Mouse (Mus musculus) lung, postnatal 0 days (tissue): ENCODE data around the gene Jpt1. TPM values are rescaled to one million over a fixed set of nuclear protein-coding genes. Genes with fewer than 3 reads are reported as not detected.

Source experiments
- ATAC-seq: fragments of 200-750 bp; cut with Nextera tagmentation; 2 replicates; pipeline ENCODE4 v1.8.0; 2017; ENCODE audit warnings: moderate library complexity
- DNase-seq: peaks from one replicate; pipeline ENCODE4 v3.0.0-alpha.2; 2016; ENCODE audit warnings: low spot score
- H3K27ac ChIP-seq: fragments of 300-500 bp; sonication (generic); 2 replicates; pipeline ENCODE4 v1.5.1; 2014; ENCODE audit warnings: antibody characterized with exemption, mild to moderate bottlenecking, low read length, mixed read lengths
- H3K27me3 ChIP-seq: fragments of 300-500 bp; sonication (generic); replicated peaks from 2 replicates; pipeline ENCODE4 v1.6.1; 2014; ENCODE audit warnings: low read length, mixed read lengths; ENCODE audit not compliant: insufficient read depth
- H3K36me3 ChIP-seq: fragments of 300-500 bp; sonication (generic); 2 replicates; pipeline ENCODE4 v1.6.1; 2014; ENCODE audit warnings: low read length, mixed read lengths; ENCODE audit not compliant: insufficient read depth
- H3K4me1 ChIP-seq: fragments of 300-500 bp; sonication (generic); 2 replicates; pipeline ENCODE4 v1.6.1; 2014; ENCODE audit warnings: antibody characterized with exemption, low read depth, low read length, mixed read lengths; ENCODE audit not compliant: insufficient read depth
- H3K4me2 ChIP-seq: fragments of 300-500 bp; sonication (generic); replicated peaks from 2 replicates; pipeline ENCODE4 v1.6.1; 2014; ENCODE audit warnings: low read depth, mild to moderate bottlenecking, low read length, moderate library complexity, mixed read lengths
- H3K4me3 ChIP-seq: fragments of 300-500 bp; sonication (generic); 2 replicates; pipeline ENCODE4 v1.5.1; 2014; ENCODE audit warnings: low read depth, low read length
- H3K9ac ChIP-seq: fragments of 300-500 bp; sonication (generic); replicated peaks from 2 replicates; pipeline ENCODE4 v1.6.1; 2014; ENCODE audit warnings: low read depth, mild to moderate bottlenecking
- H3K9me3 ChIP-seq: fragments of 300-500 bp; sonication (generic); 2 replicates; pipeline ENCODE4 v1.6.1; 2016; ENCODE audit warnings: low read length, mixed read lengths
- CTCF ChIP-seq: IDR thresholded peaks from 2 replicates; pipeline ENCODE4 v1.5.1; 2016; ENCODE audit warnings: antibody characterized with exemption, mild to moderate bottlenecking
- EP300 ChIP-seq: IDR thresholded peaks from 2 replicates; pipeline ENCODE4 v1.6.1; 2016; ENCODE audit warnings: antibody characterized with exemption, mild to moderate bottlenecking, control low read depth
- WGBS: fragments of 180-500 bp; shearing (Covaris S2); extraction: QIAGEN DNeasy Blood & Tissue Kit; methylation state at CpG from one replicate; pipeline ENCODE4 v1.1.7; 2014; 5-methylcytosine and 5-hydroxymethylcytosine counted together
- polyA plus RNA-seq: library from polyadenylated mRNA; unstranded; fragments of >200 nt; fragmentation: Nextera tagmentation; extraction: Ambion mirVana; gene quantifications from 2 replicates; pipeline ENCODE4 v1.2.1, GENCODE M21; 2015

Jpt1 gene
- polyA plus RNA-seq, 1 experiment from 2014 or later: 201 TPM

- TF ChIP-seq EP300 (no peak), CTCF (no peak)
- H3K4me1 ChIP-seq: peaks cover 18% of the 10 kb centered on the region
Measured at GRCm38 (mm10) chr11:115513271-115514237, 633 bp downstream of the Jpt1 start.

GRCm38 (mm10) chr11:115512407-115513183, 1.6 kb downstream of the Jpt1 start:
- WGBS: 17% methylated on average over 8 of the region's 8 CpGs
- peak; percentile 34 for ATAC-seq
- Histone ChIP-seq H3K4me3 (peak overlapping the region; percentile 90), H3K9ac (peak overlapping the region; percentile 82; the same call in 1 of the 2 replicates), H3K4me2 (peak overlapping the region; percentile 96), H3K4me1 (peaks cover 18% of the 10 kb centered on the region), H3K27me3 (no peaks in the 10 kb centered on the region), H3K36me3 (no peaks in the 10 kb centered on the region), H3K9me3 (no peaks in the 10 kb centered on the region), H3K27ac (peak overlapping the region; percentile 88)
- DNase-seq: peak; percentile 86
- TF ChIP-seq CTCF (no peak), EP300 (no peak)

More at GRCm38 (mm10) chr11:115513271-115514237, 633 bp downstream of the Jpt1 start:
- DNase-seq (peak; percentile 51), ATAC-seq (peak; percentile 63)
- WGBS: 0% methylated on average over 57 of the region's 57 CpGs
- Histone ChIP-seq H3K9ac (peak overlapping the region; percentile 82), H3K4me2 (peak overlapping the region; percentile 96), H3K27me3 (no peaks in the 10 kb centered on the region), H3K9me3 (no peaks in the 10 kb centered on the region), H3K4me3 (peak overlapping the region; percentile 90), H3K27ac (peak overlapping the region; percentile 88), H3K36me3 (no peaks in the 10 kb centered on the region)

- Histone ChIP-seq H3K9me3 (no peaks in the 10 kb centered on the region), H3K36me3 (no peaks in the 10 kb centered on the region), H3K27me3 (no peaks in the 10 kb centered on the region), H3K4me2 (peak overlapping the region; percentile 96), H3K4me3 (peak overlapping the region; percentile 90; the same call in 1 of the 2 replicates), H3K9ac (0 out of 2 replicates have a peak overlapping the region, but pooled peaks have one; percentile 23), H3K4me1 (peaks cover 18% of the 10 kb centered on the region), H3K27ac (peak overlapping the region; percentile 88; the same call in 1 of the 2 replicates)
- ATAC-seq: no peak
- TF ChIP-seq CTCF (no peak), EP300 (no peak)
- 37% methylated on average over 3 of the region's 3 CpGs for WGBS
- DNase-seq: peak; percentile 38
Measured at GRCm38 (mm10) chr11:115512004-115512403, 2.2 kb downstream of the Jpt1 start.

- H3K4me3 ChIP-seq: no peak overlapping the region
- no peak overlapping the region for H3K4me2 ChIP-seq
- DNase-seq (no peak), ATAC-seq (no peak)
- no peaks in the 10 kb centered on the region for H3K36me3 ChIP-seq
- peaks cover 18% of the 10 kb centered on the region for H3K4me1 ChIP-seq
- no peak overlapping the region for H3K27ac ChIP-seq
- H3K9me3 ChIP-seq: no peaks in the 10 kb centered on the region
- no peaks in the 10 kb centered on the region for H3K27me3 ChIP-seq
- WGBS: 71% methylated on average over 2 of the region's 2 CpGs
- no peak overlapping the region for H3K9ac ChIP-seq
- TF ChIP-seq EP300: no peak
- no peak for TF ChIP-seq CTCF
Measured at GRCm38 (mm10) chr11:115511121-115511520, 3.1 kb downstream of the Jpt1 start.

GRCm38 (mm10) chr11:115510507-115510888, 3.7 kb downstream of the Jpt1 start:
- H3K36me3 ChIP-seq: no peaks in the 10 kb centered on the region
- 0 out of 2 replicates have a peak overlapping the region, but pooled peaks have one; percentile 33 for H3K27ac ChIP-seq
- no peaks in the 10 kb centered on the region for H3K9me3 ChIP-seq
- DNase-seq: no peak
- no peak overlapping the region for H3K4me2 ChIP-seq
- H3K9ac ChIP-seq: no peak overlapping the region
- no peak for ATAC-seq
- H3K27me3 ChIP-seq: no peaks in the 10 kb centered on the region
- TF ChIP-seq CTCF: no peak
- TF ChIP-seq EP300: no peak
- no peak overlapping the region for H3K4me3 ChIP-seq
- peaks cover 18% of the 10 kb centered on the region for H3K4me1 ChIP-seq
- 51% methylated on average over 5 of the region's 5 CpGs for WGBS
